Mouse (Mus musculus) kidney, adult 11 months (tissue): Measurements from ENCODE around the gene Gtpbp2.

Source experiments
- DNase-seq: peaks from one replicate; pipeline ENCODE4 v3.0.0; 2022

Gtpbp2 gene

GRCm38 (mm10) chr17:46160686-46161085, at the start of gene Gtpbp2:
TSS of gene Gtpbp2 (plus strand) at chr17:46161032.
- DNase-seq = peak; percentile 99

DNA sequence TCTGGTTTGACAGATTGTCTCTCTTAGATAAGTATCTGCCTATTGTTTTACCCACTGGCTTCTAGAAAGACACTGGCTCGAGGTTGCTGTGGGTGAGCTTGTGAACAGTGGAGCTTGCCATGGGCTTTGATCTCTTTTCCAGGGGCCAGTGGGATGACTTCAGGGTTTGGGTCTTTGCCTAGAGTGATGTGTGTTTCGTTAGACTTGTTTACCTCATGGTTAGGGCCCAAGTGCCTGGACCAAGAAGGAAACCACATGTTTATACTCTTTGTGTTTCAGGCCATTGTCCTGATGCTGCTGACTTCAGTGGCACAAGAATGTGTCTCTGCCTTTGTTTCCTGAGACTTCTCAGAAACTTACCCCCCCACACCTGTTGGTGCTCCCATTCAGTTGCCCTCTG, 45.3 kb upstream of the Gtpbp2 start:
- no peak for DNase-seq

GRCm38 (mm10) chr17:46116138-46116537, 44.7 kb upstream of the Gtpbp2 start:
- no peak for DNase-seq

GRCm38 (mm10) chr17:46116881-46117280, 44.0 kb upstream of the Gtpbp2 start:
- DNase-seq = no peak

DNA sequence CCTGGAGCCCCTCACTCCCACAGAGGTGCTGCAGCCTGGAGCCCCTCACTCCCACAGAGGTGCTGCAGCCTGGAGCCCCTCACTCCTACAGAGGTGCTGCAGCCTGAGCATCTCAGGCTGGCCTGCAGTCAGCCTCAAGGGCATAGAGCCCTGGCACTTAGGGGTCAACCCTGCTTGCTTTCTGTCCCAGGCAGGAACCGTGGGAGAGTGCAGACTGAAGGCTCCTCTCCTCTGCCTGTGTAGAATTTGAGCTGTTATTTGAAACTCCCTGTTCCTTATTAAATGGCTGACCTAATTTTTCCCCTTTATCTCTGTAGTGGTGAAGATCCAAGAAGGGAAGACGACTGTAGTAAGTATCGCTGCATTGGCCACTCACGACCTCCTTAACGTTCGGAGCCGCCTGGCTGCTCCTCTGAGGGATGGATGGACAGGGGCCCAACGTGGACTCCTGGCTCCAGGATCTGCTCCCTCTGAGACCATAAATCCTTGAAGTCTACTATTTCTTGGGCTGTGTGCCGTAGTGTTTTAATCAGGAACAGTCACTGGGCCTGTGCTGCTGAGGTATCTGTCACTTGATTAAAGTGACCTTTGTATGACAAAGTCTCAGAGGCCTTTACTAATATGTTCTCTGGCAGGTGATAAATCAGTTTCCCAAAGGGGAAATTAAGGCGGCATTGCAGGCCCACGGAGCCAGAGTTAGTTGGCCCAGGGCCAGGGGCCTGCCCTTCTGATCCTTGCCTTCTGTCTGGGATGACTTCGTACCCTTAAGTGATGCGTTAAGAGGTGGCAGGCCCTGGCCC, 43.0 kb upstream of the Gtpbp2 start:
- no peak for DNase-seq

- DNase-seq = no peak
These were observed 42.4 kb upstream of the Gtpbp2 start for GRCm38 (mm10) chr17:46118423-46118850.

- DNase-seq = no peak
These were observed 41.2 kb upstream of the Gtpbp2 start for GRCm38 (mm10) chr17:46119641-46120040.

GRCm38 (mm10) chr17:46122791-46123190, 38.0 kb upstream of the Gtpbp2 start:
- no peak for DNase-seq

DNA sequence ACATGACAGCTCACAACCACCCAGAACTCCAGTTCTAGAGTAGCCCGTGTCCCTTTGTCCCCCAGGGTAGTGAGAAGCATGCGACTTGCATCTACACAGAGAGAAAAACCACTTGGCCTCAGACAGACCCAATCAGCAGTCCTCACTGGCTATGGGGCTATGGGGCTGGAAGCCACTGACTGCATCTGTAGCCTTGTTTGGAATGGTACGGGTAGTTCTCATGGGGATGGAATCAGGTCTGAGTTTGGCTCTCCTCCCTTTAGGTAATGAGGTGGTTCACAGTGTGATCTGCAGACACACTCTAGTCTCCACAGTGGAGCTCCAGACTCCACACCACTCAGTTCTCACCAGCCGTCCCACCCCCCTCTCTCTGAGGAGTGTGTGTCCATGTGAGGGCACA, 37.5 kb upstream of the Gtpbp2 start:
- DNase-seq = no peak

DNA sequence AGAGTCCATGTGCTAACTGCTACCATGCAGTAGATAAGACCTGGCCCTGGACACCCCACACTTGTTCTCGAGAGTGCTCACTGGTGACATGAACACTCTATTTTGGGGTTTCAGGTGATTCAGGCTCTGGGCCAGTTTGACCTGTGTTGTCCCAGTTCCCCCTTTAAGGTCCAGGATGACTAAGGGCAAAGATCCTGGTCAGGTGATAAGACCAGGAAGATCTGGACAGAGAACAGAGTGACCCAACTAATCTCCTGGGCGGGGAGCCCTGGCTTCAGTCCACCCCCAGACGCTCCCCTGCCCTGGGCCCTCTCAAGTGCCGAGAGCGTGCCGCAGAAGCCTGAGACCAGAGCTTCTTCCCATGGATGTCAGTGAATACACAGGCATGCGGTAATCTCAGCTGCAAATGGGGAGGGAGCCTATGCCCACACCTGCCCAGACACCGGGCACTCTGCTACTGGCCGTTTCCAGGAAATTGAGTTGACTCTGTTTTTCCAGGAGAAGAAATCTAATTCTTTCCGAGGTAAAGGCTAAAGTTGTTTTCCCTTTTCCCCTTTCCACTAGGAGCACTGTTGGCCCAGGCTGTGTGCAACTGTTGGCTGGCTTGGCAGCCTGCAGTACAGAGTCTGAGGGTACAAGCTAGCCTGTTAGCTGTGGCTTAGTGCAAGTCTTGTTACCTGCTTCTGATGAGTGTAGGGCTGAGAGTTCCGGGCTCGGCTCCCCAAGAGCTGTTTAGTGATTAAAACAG, 36.7 kb upstream of the Gtpbp2 start:
- no peak for DNase-seq

DNA sequence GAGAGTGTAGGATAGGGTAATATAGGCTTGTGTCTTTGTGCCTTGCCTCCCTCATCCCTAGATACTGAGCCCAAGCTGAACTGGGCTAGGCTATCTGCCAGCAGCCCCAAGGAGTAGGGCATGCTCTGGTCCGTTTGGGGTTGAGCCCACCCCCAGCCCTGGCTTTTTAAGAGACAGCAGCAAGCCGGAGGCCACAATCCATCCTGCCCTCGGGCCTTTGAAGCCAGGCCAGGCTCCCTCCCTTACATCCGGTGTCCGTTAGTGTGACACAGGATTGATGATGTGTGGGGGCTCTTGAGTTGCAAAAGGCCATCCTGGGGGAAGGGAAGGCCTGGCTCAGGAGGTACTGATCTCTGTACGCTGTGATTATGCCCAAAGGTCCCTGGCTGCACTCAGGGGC, 34.2 kb upstream of the Gtpbp2 start:
- no peak for DNase-seq

GRCm38 (mm10) chr17:46127814-46128493, 32.9 kb upstream of the Gtpbp2 start:
- no peak for DNase-seq

GRCm38 (mm10) chr17:46129741-46130498, 30.9 kb upstream of the Gtpbp2 start:
- DNase-seq = no peak

GRCm38 (mm10) chr17:46132058-46132718, 28.6 kb upstream of the Gtpbp2 start:
- peak; percentile 80 for DNase-seq

- no peak for DNase-seq
These were observed 28.0 kb upstream of the Gtpbp2 start for GRCm38 (mm10) chr17:46132862-46133261.

GRCm38 (mm10) chr17:46138563-46139236, 22.1 kb upstream of the Gtpbp2 start:
- DNase-seq = no peak

GRCm38 (mm10) chr17:46139872-46140271, 21.0 kb upstream of the Gtpbp2 start:
- no peak for DNase-seq

DNA sequence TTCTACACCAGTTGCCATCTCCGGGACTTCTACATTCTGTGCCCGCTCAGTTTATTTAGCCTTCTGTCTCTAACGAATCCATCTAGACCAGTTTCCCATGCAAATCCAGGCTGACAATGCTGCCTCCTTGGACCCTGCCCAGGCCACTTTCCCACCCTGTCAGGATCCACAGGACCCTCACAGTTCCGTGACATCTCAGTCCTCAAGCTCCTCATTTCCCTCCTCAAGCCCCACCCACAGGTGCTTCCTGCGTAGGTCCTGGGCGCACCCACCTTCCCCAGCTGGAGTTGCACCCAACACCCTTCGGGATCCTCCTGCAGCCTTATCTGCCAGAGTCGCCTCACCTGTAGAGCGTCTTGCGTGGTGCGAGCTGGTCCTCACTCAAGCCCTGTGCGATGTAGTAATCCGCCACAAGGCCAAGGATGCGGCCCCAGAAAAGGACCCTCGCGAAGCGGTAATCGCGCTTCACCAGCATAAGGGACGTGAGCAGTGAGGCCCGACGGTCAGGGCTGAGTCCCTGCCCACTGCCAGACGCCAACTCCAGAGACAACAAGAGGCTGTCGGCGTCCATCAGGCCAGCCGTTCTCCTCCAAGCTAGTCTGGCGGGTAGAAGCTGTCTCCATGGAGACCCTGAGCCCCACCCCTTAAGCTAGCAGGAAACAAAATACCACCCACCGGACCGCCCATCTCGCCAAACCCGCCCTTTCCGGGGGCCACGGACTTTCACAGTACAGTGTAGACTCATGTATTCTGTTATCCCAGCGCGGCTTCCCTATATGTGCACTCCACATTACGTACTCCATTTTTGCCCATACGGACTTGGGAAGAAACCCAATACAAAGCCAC, 17.0 kb upstream of the Gtpbp2 start, which contains the start of gene Rsph9:
TSS of gene Rsph9 (minus strand) at position 639 of the 846 bp plus-strand sequence.
- peak; percentile 83 for DNase-seq

DNA sequence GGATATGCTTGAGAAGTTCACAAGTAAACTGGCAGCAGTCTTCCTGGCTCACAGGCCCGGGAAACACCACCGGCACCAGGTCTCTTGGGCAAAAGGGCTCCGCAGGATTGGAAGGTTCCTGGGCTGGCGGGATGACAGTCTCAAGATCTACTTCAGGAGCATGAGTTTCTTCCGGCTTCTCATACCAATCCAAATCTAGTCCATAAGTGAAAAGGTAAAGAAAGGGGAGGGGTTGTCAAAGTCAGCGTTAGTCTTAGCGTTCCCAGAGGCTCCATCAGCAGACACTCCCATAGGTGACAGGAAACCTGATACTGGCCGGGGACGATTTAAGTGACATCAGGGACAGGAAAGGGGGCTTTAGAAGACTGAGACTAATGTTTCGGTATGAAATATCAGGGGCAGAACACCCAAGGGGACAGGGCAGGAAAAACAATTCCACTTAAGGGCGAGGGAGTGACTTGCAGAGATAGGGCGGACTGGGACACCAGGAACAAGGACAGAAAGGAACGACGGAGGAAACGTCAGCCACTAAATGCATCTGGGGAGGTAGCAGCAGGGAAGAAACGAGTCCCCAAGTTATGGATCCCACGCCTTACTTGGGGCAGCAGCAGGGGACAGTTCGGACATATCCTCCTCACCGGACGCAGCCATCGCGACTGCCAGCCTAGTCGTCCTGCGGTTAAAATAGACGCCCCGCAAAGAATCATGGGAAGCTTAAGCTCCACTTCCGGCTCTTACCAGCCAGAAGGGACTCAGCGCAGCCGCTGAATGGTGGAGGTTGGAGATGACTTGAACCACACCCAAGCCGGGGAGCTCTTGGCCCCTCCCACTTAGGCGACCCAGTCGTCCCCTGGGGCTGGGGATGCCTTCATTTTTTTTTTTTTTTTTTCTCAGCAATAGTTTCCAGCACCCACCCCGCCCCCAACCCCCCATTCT, 7.7 kb upstream of the Gtpbp2 start, which contains the start of gene Mad2l1bp:
TSS of gene Mad2l1bp (minus strand) at position 707 of the 936 bp plus-strand sequence.
- peak; percentile 92 for DNase-seq
